Mouse (Mus musculus) embryonic fibroblast, embryonic 13.5 days (primary cell): ENCODE measurements around the gene Supt3.

ENCODE experiments used
- CTCF ChIP-seq: IDR thresholded peaks from 2 replicates; pipeline ENCODE4 v1.5.1; 2011; ENCODE audit warnings: mild to moderate bottlenecking, control low read depth, low read length, moderate library complexity, borderline replicate concordance; ENCODE audit not compliant: insufficient read depth
- POLR2A ChIP-seq: IDR thresholded peaks from 2 replicates; pipeline ENCODE4 v1.6.1; 2011; ENCODE audit warnings: low read depth, mild to moderate bottlenecking, control low read depth, low read length, moderate library complexity

DNA sequence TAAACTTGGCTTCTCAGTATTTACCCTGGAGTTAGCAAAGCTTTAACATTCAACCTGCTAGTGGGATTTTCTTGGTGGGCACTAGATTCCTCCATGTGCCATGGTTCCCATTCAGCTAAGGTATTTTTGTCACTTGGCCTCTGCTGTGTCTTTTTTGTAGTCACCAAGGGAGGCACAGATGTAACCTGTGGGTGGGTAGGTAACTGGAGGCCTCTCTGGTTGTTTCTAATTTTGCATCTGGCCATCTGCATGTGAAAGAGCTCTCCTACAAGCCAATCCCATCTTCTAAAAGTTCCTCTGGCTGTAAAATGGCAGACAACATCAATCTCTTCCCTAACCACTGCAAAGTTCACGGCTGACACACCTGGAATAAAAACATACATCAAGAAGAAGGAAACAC, 190.2 kb downstream of the Supt3 start:
- TF ChIP-seq POLR2A = no peak
- no peak for TF ChIP-seq CTCF
